Mouse (Mus musculus) embryonic facial prominence, embryonic 11.5 days (tissue): ENCODE data around the gene Ldhb. TPM values are rescaled to one million over a fixed set of nuclear protein-coding genes. Genes with fewer than 3 reads are reported as not detected.
A peak's percentile ranks its signal among the peaks of the same experiment; 100 is the strongest.

Source experiments
- ATAC-seq: fragments of 200-750 bp; cut with Nextera tagmentation; replicated peaks from 2 replicates; pipeline ENCODE4 v1.8.0; 2017; ENCODE audit warnings: low read depth; ENCODE audit not compliant: insufficient number of reproducible peaks, low FRiP score, low TSS enrichment
- DNase-seq: peaks from one replicate; pipeline ENCODE4 v3.0.0-alpha.2; 2015; ENCODE audit warnings: low spot score
- H3K27ac ChIP-seq: fragments of 300-500 bp; sonication (generic); replicated peaks from 2 replicates; pipeline ENCODE4 v1.5.1; 2014; ENCODE audit warnings: mild to moderate bottlenecking, low read depth, low read length, control low read depth
- H3K27me3 ChIP-seq: fragments of 300-500 bp; sonication (generic); 2 replicates; pipeline ENCODE4 v1.6.1; 2014; ENCODE audit warnings: mild to moderate bottlenecking, low read length, moderate library complexity, mixed read lengths; ENCODE audit not compliant: control insufficient read depth, insufficient read depth
- H3K36me3 ChIP-seq: fragments of 300-500 bp; sonication (generic); replicated peaks from 2 replicates; pipeline ENCODE4 v1.6.1; 2014; ENCODE audit warnings: low read depth, mild to moderate bottlenecking, low read length, moderate library complexity, mixed read lengths; ENCODE audit not compliant: control insufficient read depth, insufficient read depth
- H3K4me1 ChIP-seq: fragments of 300-500 bp; sonication (generic); 2 replicates; pipeline ENCODE4 v1.6.1; 2014; ENCODE audit warnings: low read length, mixed read lengths; ENCODE audit not compliant: control insufficient read depth, insufficient read depth
- H3K4me2 ChIP-seq: fragments of 300-500 bp; sonication (generic); 2 replicates; pipeline ENCODE4 v1.6.1; 2014; ENCODE audit warnings: low read depth, mild to moderate bottlenecking, control low read depth, low read length, moderate library complexity
- H3K4me3 ChIP-seq: fragments of 300-500 bp; sonication (generic); 2 replicates; pipeline ENCODE4 v1.5.1; 2014; ENCODE audit warnings: low read depth, low read length, control low read depth
- H3K9ac ChIP-seq: fragments of 300-500 bp; sonication (generic); replicated peaks from 2 replicates; pipeline ENCODE4 v1.6.1; 2014; ENCODE audit warnings: mild to moderate bottlenecking, control low read depth, low read length
- H3K9me3 ChIP-seq: fragments of 300-500 bp; sonication (generic); replicated peaks from 2 replicates; pipeline ENCODE4 v1.6.1; 2016; ENCODE audit warnings: mild to moderate bottlenecking, low read length, inconsistent platforms, mixed read lengths; ENCODE audit not compliant: control insufficient read depth
- WGBS: fragments of 180-500 bp; shearing (Covaris S2); extraction: QIAGEN DNeasy Blood & Tissue Kit; methylation state at CpG from one replicate; pipeline ENCODE4 v1.1.7; 2014; 5-methylcytosine and 5-hydroxymethylcytosine counted together
- polyA plus RNA-seq: library from polyadenylated mRNA; unstranded; fragments of >200 nt; fragmentation: Nextera tagmentation; extraction: Ambion mirVana; gene quantifications from 2 replicates; pipeline ENCODE4 v1.2.1, GENCODE M21; 2014

Ldhb gene
- 486 and 515 TPM in 2 replicates for polyA plus RNA-seq

GRCm38 (mm10) chr6:142507785-142508162 is at the start of gene Ldhb:
Gene Ldhb (minus strand): TSS chr6:142507957.
- DNase-seq (peak; percentile 97), ATAC-seq (peak; percentile 97)
- H3K4me3 ChIP-seq: peak within 1 kb of the TSS; percentile 62
- peak within 1 kb of the TSS; percentile 79 for H3K4me2 ChIP-seq
- H3K27ac ChIP-seq: peak within 1 kb of the TSS; percentile 48
- WGBS: 0% methylated on average over 19 of the region's 19 CpGs
- no peaks in the 10 kb centered on the region for H3K27me3 ChIP-seq
- no peaks in the 10 kb centered on the region for H3K9me3 ChIP-seq
- H3K4me1 ChIP-seq: 0 out of 2 replicates have a peak, but pooled peaks cover 2% of the 10 kb centered on the region
- peak within 1 kb of the TSS; percentile 80 for H3K9ac ChIP-seq
- no peaks in the 10 kb centered on the region; the same call in 1 of the 2 replicates for H3K36me3 ChIP-seq

GRCm38 (mm10) chr6:142555988-142556387 is 48.2 kb upstream of the Ldhb start:
- H3K9me3 ChIP-seq: no peaks in the 10 kb centered on the region
- no peak for DNase-seq
- no peaks in the 10 kb centered on the region for H3K4me1 ChIP-seq
- no peak overlapping the region for H3K4me2 ChIP-seq
- 45% methylated on average over 1 of the region's 1 CpGs for WGBS
- H3K27ac ChIP-seq: no peak overlapping the region
- no peaks in the 10 kb centered on the region for H3K27me3 ChIP-seq
- no peak overlapping the region for H3K9ac ChIP-seq
- H3K36me3 ChIP-seq: no peaks in the 10 kb centered on the region
- no peak for ATAC-seq
- no peak overlapping the region for H3K4me3 ChIP-seq

- DNase-seq: no peak
- Histone ChIP-seq H3K36me3 (no peaks in the 10 kb centered on the region), H3K9ac (no peak overlapping the region), H3K4me1 (no peaks in the 10 kb centered on the region), H3K27me3 (no peaks in the 10 kb centered on the region), H3K9me3 (no peaks in the 10 kb centered on the region), H3K4me2 (no peak overlapping the region), H3K27ac (no peak overlapping the region), H3K4me3 (no peak overlapping the region)
- ATAC-seq: no peak
- WGBS: 87% methylated on average over 4 of the region's 4 CpGs
These were observed 43.7 kb upstream of the Ldhb start for GRCm38 (mm10) chr6:142551482-142551881.

GRCm38 (mm10) chr6:142550871-142551270 is 43.1 kb upstream of the Ldhb start:
- H3K27me3 ChIP-seq: no peaks in the 10 kb centered on the region
- H3K9ac ChIP-seq: no peak overlapping the region
- no peak overlapping the region for H3K27ac ChIP-seq
- no peak overlapping the region for H3K4me3 ChIP-seq
- 61% methylated on average over 4 of the region's 4 CpGs for WGBS
- no peak for DNase-seq
- H3K4me1 ChIP-seq: no peaks in the 10 kb centered on the region
- no peak for ATAC-seq
- H3K36me3 ChIP-seq: no peaks in the 10 kb centered on the region
- H3K4me2 ChIP-seq: no peak overlapping the region
- no peaks in the 10 kb centered on the region for H3K9me3 ChIP-seq

GRCm38 (mm10) chr6:142548377-142548776 is 40.6 kb upstream of the Ldhb start:
- H3K9me3 ChIP-seq: no peaks in the 10 kb centered on the region
- no peaks in the 10 kb centered on the region for H3K4me1 ChIP-seq
- no peaks in the 10 kb centered on the region for H3K36me3 ChIP-seq
- ATAC-seq: no peak
- no peak overlapping the region for H3K9ac ChIP-seq
- H3K27ac ChIP-seq: no peak overlapping the region
- 80% methylated on average over 2 of the region's 2 CpGs for WGBS
- no peak overlapping the region for H3K4me3 ChIP-seq
- no peak overlapping the region for H3K4me2 ChIP-seq
- H3K27me3 ChIP-seq: no peaks in the 10 kb centered on the region
- DNase-seq: no peak

- H3K4me3 ChIP-seq: no peak overlapping the region
- H3K27ac ChIP-seq: no peak overlapping the region
- peak; percentile 54 for DNase-seq
These were observed 37.4 kb upstream of the Ldhb start for GRCm38 (mm10) chr6:142545132-142545531.

GRCm38 (mm10) chr6:142543648-142544047 is 35.9 kb upstream of the Ldhb start:
- H3K36me3 ChIP-seq: no peaks in the 10 kb centered on the region
- no peaks in the 10 kb centered on the region for H3K27me3 ChIP-seq
- no peak overlapping the region for H3K4me3 ChIP-seq
- H3K4me1 ChIP-seq: no peaks in the 10 kb centered on the region
- DNase-seq: no peak
- ATAC-seq: no peak
- no peak overlapping the region for H3K27ac ChIP-seq
- no peak overlapping the region for H3K4me2 ChIP-seq
- H3K9me3 ChIP-seq: no peaks in the 10 kb centered on the region
- WGBS: 81% methylated on average over 4 of the region's 4 CpGs
- no peak overlapping the region for H3K9ac ChIP-seq

More at GRCm38 (mm10) chr6:142545132-142545531, 37.4 kb upstream of the Ldhb start:
- Histone ChIP-seq H3K27me3 (no peaks in the 10 kb centered on the region), H3K36me3 (no peaks in the 10 kb centered on the region), H3K9ac (no peak overlapping the region), H3K9me3 (no peaks in the 10 kb centered on the region), H3K4me1 (no peaks in the 10 kb centered on the region), H3K4me2 (no peak overlapping the region)
- WGBS: 47% methylated on average over 14 of the region's 14 CpGs
- no peak for ATAC-seq

GRCm38 (mm10) chr6:142542800-142543175 is 35.0 kb upstream of the Ldhb start:
- Histone ChIP-seq H3K9me3 (no peaks in the 10 kb centered on the region), H3K27ac (no peak overlapping the region), H3K4me1 (no peaks in the 10 kb centered on the region), H3K27me3 (no peaks in the 10 kb centered on the region), H3K36me3 (no peaks in the 10 kb centered on the region), H3K4me3 (no peak overlapping the region), H3K9ac (no peak overlapping the region), H3K4me2 (no peak overlapping the region)
- ATAC-seq: no peak
- DNase-seq: no peak
- WGBS: 89% methylated on average over 6 of the region's 6 CpGs
